8 mouse cellular contexts compared by ENCODE assay signal in genomic region chr11:78301357-78302084, GRCm38 (mm10). TPM values are rescaled to one million over a fixed set of nuclear protein-coding genes. Genes with fewer than 3 reads are reported as not detected.
A peak's percentile ranks its signal among the peaks of the same experiment; 100 is the strongest.
DNase-seq lines count a peak whose midpoint lies in the region; ATAC-seq lines count a peak whose summit lies in the region.

Spag5 (plus strand) TSS chr11:78301529.

- no peaks in the 10 kb centered on the region for H3K27me3 ChIP-seq in heart, embryonic 10.5 days (ENCODE audit: insufficient read depth, poor library complexity, severe bottlenecking)
- H3K27me3 ChIP-seq in kidney, embryonic 15.5 days: no peaks in the 10 kb centered on the region

- peaks cover 34% of the 10 kb centered on the region for H3K36me3 ChIP-seq in heart, embryonic 10.5 days
- H3K36me3 ChIP-seq in kidney, embryonic 15.5 days: peaks cover 31% of the 10 kb centered on the region

- H3K9me3 ChIP-seq in heart, embryonic 10.5 days: no peaks in the 10 kb centered on the region
- H3K9me3 ChIP-seq in kidney, embryonic 15.5 days (replicated peaks): no peaks in the 10 kb centered on the region

- peak; percentile 99 for ATAC-seq in erythroblast, adult 5-6 weeks (replicated peaks; ENCODE audit: low FRiP score, poor library complexity, severe bottlenecking)
- peak; percentile 100 for ATAC-seq in kidney, embryonic 15.5 days (replicated peaks; ENCODE audit: low FRiP score)
- peak; percentile 100 for ATAC-seq in monocyte, adult 5-6 weeks (replicated peaks; ENCODE audit: insufficient number of reproducible peaks, low FRiP score, low TSS enrichment, poor library complexity, severe bottlenecking)

- peak within 1 kb of the TSS; percentile 76 for H3K4me2 ChIP-seq in kidney, embryonic 15.5 days

- H3K27ac ChIP-seq in heart, embryonic 10.5 days: peak within 1 kb of the TSS; percentile 95
- H3K27ac ChIP-seq in kidney, embryonic 15.5 days: peak within 1 kb of the TSS; percentile 81

- peak within 1 kb of the TSS; percentile 93 for H3K4me3 ChIP-seq in heart, embryonic 10.5 days
- H3K4me3 ChIP-seq in kidney, embryonic 15.5 days (replicated peaks): peak within 1 kb of the TSS; percentile 84

- DNase-seq in B cell, adult 2 months: peak; percentile 92 to 93
- peak; percentile 94 for DNase-seq in brain, adult 2 months (ENCODE audit: low read depth, low spot score)
- peak; percentile 97 for DNase-seq in heart, embryonic 10.5 days (ENCODE audit: low spot score)
- peak; percentile 93 for DNase-seq in liver
- peak; percentile 91 to 95 for DNase-seq in spleen, postnatal 4 days (ENCODE audit: low spot score in 2 of 2)

- H3K4me1 ChIP-seq in heart, embryonic 10.5 days: peaks cover 6% of the 10 kb centered on the region; the same call in 1 of the 2 replicates
- H3K4me1 ChIP-seq in kidney, embryonic 15.5 days: peaks cover 15% of the 10 kb centered on the region

- under 1% methylated on average over 49 of the region's 49 CpGs for WGBS in heart, embryonic 10.5 days
- 0% methylated on average over 49 of the region's 49 CpGs for WGBS in kidney, embryonic 15.5 days

- peak within 1 kb of the TSS; percentile 82 for H3K9ac ChIP-seq in kidney, embryonic 15.5 days

RNA-seq across cellular contexts. Expression of gene Spag5, which starts in this region (rescaled TPM):
- 12.3 and 20.3 TPM in 2 replicates for total RNA-seq in erythroblast, adult 5-6 weeks (2015; ENCODE audit: low replicate concordance)
- 40.4 and 60.1 TPM in 2 replicates for total RNA-seq in erythroblast, adult 5-6 weeks (2017; ENCODE audit: low replicate concordance)
- 39.1 and 39.3 TPM in 2 replicates for polyA plus RNA-seq in heart, embryonic 10.5 days (2016; fragmentation: Nextera tagmentation; extraction: Ambion mirVana)
- polyA plus RNA-seq in kidney, embryonic 15.5 days (2015; fragmentation: Nextera tagmentation; extraction: Ambion mirVana): 43.3 and 47.4 TPM in 2 replicates
- total RNA-seq in monocyte, adult 5-6 weeks (2017): 0.64 to 3.1 TPM (median 1.4 TPM) in 3 replicates

Comparison
In these comparisons a context has a peak if more than half of its experiments do, and no peak if none do; other contexts are left out.
1. Peak in every context shown above with its lines: DNase-seq, ATAC-seq, H3K4me3 ChIP-seq and H3K27ac ChIP-seq.